Mouse (Mus musculus) ES-E14 (cell line): ENCODE measurements around the gene Calhm3.

Source experiments
- ZC3H11A ChIP-seq: IDR thresholded peaks from 2 replicates; pipeline ENCODE4 v1.6.1; 2012; ENCODE audit warnings: low read depth, mild to moderate bottlenecking, inconsistent platforms, low read length, borderline replicate concordance
- ZNF384 ChIP-seq: IDR thresholded peaks from 2 replicates; pipeline ENCODE4 v1.6.1; 2012; ENCODE audit warnings: low read depth, low read length, inconsistent platforms

DNA sequence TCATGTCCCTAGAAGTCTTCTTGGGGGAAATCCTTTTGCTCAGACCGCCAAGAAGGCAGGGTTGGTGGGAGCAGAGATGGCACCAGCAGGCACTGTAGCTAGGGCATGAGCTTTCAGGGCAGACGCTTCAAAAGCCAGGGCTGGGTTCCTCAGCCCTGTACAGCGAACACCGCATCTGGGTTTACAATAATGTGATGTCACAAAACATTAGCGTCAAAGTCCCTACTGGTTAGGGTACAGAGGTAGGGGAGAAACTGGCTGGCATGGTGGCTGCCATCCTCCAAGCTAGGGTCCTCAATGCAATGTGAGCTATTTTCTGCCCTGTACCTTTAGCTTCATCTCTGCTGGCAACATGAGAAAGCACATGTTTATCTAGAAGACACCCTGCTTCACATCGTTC, 45.5 kb upstream of the Calhm3 start:
- TF ChIP-seq ZC3H11A (no peak), ZNF384 (no peak)
